Mouse (Mus musculus) lung, postnatal 25 days (tissue): ENCODE measurements around the gene Ficd.
A peak's percentile ranks its signal among the peaks of the same experiment; 100 is the strongest.

Experiments
- DNase-seq: peaks from one replicate; pipeline ENCODE4 v3.0.0; 2022; ENCODE audit warnings: low spot score

Ficd gene

DNA sequence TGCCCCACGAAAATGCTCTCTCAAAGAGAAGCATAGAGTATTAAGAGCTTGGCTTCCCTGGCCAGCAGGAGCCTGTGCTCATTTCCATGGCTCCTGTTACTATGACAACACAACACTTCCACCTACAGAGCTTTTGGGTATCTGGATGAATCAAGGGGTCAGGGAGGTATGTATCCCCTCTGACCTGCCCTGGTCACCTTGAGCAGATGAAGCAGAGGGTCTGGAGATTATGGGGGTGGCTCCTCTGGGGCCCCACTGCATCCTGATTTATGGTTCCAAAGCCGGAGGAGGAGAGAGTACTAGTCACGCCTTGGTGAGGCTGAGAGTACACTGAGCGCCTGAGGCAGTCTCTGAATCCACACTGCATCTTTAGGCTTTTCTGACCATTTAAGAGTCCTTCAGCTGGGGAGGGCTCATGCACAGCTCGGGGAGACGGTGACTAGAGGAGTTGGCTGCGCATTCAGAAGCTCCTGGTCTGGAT is 4.9 kb upstream of the Ficd start:
- DNase-seq: no peak

DNA sequence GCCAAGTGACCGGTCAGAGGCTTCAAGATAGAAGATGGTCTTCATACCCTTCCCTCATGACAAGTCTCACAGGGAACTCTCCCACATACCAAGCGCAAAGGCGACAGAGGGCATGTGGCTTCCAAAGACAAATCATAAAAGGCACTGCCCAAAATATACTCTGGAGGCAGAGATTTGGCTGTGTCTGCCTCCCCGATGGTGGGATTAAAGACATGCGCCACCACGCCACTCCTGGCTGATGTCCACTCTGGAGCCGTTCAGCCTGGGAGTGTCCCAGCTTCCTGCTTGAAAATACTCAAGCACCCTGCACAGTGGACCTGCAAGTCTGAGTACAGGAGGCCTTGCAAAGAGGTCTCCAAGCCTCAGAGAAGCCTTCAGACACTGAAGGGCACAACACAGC is 4.4 kb upstream of the Ficd start:
- no peak for DNase-seq

DNA sequence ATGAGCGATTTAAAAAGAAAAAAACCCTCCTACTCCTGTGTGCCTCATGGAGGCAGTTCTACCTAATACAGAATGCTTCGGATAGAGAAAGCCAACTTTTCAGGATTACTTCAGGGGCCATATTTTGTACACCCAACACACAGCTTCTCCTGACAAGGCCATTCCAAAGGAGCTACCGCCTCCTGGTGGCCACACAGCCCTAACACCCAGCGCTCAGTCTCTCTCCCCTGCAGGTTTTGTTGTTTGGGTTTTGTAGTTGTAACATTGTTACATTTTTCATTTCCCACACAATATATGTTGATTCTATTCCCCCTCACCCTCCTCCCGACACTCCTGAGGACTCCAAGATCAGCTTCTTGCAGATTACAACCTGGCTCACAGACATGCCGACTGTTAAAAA is 3.4 kb upstream of the Ficd start:
- peak; percentile 26 for DNase-seq

DNA sequence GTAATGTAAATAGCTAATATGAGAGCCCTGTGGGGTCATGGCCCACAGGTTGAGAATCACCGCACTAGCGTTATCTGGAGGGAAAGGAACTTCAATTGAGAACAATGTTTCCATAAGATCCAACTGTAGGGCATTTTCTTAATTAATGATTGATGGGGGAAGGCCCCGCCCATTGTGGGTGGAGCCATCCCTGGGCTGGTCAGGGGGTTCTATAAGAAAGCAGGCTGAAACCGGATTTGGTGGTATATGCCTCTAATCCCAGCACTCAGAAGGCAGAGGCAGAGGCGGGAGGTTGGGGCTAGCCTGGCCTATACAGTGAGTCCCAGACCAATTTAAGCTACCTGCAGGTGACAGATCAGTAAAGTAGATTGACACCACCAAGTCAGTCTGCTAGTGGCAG is 1.2 kb upstream of the Ficd start:
- no peak for DNase-seq

DNA sequence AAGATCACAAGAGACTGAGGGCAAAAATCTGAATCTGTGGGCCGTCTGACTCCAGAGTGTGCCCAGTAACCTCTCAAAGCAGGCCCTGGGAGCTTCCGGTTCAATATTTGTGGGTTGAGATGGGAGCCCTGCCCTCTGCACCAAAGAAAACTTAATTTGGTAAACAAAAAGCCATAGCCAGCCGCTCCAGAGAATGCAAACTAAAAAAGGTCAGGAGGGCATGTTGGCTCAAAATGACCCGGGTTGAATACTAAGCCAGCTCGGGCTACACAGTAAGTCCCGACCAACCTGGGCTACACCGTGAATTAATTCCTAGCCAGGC is 619 bp upstream of the Ficd start:
- no peak for DNase-seq

DNA sequence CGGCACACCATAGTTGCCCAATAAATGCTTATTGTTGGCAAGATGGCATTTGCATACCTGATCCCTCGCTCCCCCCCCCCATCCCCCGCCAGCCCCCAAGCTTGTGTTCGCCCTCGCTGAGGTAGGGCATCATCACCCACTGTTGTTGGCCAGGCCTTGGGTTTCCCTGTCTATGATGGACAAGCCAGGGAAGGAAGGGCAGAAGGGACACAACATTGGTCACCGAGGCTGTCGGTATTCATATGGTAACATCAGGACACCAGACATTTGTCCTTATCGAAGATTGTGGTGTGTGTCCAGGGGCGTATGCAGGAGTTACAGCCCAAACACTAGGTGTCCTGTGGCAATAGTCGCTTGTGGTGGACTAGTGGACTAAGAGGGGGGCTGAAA is 505 bp downstream of the Ficd start:
- no peak for DNase-seq

DNA sequence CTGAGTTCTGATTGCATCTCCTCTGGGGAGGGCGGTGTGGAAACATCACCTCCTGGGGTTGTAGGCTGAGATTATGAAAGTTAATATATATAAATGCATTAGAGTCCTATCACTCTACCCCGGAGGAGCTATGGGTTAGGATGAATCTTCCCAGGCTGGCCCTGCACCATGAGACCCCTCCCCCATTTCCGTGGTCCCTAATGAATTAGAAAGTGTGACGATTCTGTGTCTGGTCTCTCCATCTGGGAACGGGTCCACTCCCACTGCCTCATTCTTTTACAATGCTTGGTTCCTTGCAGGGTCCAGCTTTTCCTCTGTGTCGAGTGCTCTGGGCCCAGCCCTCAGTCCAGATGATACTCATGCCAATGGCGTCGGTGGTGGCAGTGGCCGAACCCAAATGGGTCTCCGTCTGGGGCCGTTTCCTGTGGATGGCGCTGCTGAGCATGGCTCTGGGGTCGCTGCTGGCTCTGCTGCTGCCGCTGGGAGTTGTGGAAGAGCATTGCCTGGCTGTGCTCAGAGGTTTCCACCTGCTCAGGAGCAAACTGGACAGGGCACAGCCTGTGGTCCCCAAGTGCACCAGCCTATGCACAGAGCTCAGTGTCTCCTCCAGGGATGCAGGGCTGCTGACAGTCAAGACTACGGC is 1.0 kb downstream of the Ficd start:
- no peak for DNase-seq

DNA sequence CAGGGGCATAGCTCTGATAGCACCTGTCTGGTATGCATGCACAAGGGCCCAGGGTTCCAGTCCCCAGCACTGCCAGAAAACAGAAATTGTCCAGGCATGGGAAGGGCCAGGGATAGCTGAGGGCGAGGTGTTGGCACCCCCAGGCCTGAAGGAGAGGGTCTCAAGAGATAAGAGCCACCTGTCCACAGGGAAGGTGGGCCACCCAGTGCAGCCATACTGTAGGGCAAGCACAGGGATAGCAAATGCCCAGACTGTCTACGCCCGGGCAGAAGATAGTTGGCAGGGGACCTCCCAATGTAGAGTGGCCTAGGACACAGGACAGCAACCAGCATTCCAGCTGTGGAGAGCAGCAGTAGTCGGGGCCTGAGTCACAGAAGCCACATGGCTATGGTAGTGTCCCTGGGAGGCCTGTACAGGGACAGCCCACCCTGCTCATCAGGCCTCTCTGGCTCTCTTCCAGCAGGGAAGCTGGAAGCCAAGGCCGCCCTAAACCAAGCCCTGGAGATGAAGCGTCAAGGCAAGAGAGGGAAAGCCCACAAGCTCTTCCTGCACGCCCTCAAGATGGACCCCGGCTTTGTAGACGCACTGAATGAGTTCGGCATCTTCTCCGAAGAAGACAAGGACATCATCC is 2.1 kb downstream of the Ficd start:
- no peak for DNase-seq

DNA sequence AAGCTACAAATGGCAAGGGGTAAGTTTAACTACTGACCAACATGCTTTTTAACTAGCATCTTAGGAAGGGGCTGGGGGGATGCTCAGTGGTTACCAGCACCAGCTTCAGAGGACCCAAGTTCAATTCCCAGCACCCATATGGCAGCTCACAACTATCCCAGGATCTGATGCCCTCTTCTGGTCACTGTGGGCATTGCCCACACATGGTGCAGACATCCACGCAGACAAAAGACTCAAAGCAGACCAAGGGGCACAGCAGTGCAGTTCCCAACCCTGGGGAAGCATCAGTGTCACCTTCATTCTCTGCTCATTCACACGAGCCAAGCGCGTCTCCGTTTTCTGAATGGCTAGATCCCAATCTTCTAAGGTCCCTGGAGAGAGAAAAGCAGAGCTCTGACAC is 12.0 kb downstream of the Ficd start:
- DNase-seq: no peak

DNA sequence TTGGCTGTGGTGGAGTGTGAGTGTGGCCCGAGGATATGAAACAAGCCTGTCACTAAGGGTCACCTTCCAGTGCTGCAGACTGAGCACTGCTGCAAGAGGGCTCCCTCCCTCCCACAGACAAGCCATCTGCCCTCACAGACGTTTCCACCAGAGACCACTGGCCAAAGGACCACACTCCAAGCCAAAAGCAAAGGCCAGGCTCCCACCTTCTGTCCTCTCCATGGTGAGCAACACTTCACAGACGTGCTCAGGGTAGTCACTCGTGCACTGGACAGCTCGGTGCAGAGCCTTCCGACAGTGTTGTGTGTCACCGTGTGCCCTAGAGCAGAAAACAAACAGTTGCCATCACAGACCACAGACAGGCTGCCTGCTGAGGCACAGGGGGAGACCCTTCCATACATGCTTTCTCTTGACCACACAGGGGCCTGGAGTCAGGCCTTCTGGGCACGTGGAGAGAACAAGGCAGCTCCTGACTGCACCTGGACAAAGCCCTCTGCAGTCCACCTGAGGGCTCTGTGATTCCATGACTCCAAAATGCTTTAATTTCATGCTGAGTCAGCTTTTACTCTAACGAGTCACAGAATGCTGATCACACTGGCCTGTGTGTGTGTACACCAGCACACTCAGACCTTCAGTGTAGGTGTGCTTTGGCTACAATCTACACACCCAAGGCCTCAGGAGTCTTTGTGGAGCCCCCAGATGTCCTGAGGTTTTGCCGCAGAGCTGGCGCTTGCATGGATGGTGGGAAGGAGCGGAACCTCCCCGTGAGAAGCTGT is 13.1 kb downstream of the Ficd start:
- DNase-seq: no peak

DNA sequence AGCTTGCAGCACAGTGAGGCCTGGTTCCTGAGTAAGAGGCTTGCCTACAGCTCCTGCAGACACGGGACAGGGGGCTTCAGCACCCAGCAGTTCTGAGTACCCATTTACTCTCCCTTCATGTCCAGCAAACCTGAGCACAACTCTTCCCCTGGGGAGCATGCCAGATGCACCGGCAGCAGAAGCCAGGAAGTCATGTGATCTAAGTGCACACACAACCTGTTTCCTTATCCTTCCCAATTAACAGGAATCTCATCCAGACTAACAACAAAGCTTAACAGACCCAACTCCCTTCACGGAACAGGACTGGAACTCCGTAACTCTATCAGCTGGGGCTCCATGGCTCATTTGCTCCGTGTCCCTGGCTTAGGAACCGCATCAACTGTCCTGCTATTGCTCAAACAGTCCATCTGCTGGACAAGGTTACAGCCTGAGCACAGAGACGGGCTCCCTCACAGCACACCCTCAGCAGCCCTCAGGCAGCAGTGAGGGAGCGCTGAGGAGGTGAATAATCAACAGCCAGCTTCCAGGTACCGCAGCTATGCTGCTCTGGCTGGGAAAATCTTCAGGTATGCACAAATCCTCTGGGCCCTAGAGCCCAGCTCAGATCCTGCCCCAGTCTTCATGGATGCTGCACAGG is 16.0 kb downstream of the Ficd start:
- no peak for DNase-seq

DNA sequence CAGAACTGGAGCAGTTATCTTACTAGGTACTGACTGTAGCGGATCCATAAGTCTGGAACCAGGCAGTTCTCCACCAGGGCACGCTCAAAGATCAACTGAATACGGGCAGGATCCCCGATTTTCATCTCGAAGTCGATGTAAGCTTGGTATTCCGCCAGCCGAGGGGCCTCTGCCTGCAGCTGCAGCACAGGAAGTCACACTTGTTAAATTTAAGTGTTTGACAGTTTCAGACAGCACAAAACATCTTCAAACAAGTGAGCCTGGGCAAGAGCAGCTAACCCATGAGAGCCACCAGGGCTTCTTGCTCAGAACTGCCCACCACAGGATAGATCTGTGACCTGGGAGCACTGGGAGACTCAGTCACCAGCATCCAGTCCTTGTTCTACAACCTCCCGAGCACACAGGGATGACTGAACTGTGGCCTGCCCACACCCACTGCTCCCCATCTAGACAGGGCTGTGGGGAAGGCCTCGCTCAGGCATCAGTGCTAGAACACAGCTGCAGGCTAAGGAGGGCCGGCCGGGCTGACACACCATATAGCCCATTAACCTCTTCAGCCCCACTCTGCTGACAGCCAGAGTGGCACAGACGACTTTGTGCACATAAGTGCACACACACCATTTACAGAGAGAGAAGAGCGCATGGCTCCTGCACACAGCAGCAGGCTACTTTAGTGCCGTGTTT is 19.9 kb downstream of the Ficd start:
- DNase-seq: no peak

DNA sequence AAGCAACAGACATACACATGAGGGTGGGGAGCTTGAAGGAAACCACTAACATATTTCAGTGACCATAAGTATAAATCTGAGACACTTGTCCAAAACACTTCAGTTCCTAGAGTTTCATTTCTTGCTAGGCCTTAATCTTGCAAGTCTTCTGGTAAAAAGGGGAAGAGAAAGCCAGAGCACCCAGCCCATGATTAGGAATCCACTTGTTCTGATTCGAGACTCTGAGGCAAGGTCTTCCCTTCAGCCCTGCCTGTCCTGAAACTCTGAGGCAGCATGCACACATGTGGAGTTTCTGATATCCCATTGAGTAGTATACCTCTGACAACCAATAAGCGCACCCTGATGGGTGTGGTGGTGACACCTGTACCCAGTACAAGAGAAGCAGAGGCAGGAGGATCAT is 26.0 kb downstream of the Ficd start:
- DNase-seq: no peak

DNA sequence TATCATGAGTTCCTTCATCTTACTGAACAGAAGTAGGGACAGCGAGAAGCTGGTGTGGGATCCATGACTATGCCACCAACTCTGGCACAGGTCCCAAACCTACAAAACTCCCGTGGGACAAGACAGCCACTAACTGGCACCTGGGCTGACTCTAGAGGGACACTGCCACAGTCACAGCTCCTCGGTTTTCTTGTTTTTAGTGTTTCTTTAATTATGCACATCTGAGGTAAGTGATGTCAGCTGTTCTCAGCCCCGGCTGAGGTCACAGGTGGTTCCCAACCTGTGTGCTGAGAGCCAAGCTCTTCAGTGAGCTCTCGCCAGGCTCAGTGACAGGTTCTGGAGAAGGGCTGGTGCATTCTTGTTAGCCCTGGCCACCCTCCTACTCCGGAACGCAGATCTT is 28.8 kb downstream of the Ficd start:
- DNase-seq: no peak

DNA sequence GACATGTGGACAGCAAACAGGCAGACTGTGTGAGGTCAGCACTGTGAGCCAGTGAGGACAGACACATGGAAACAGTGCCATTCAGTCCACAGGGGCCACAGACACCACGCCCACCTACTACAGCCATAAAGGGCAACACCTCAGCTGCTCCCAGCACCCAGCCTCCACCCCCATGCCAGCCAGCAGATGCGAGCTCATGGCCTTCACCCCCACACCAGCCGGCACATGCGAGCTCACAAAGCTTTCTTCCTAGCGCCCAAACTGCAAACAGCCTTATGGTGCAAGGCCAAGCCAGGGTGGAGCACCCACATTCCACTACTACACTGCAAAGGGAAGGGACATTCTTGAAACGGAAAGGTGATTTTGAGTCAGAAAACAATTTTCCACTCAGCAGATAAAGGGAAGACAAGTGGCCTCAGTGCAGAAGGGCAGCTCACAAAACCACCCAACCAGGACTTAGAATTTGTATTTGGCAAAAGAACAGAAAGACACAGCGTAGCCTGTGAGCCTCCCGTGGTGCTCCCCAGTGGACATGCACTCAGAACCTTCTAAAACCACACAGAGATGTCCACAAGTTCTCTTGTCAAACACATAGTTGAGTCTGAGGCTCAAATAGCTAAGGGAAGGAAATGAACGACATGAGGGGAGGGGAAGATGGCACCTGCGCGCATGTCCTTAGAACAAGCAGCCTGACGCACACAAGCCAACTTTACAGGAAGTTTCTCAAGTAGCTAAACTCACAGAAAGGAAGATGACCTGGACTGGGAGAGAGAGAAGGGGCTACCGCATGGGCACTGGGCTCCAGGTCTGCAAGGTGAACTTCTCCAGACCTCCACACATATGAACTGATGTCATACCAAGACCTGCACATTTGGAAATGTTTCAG is 30.3 kb downstream of the Ficd start:
- no peak for DNase-seq

DNA sequence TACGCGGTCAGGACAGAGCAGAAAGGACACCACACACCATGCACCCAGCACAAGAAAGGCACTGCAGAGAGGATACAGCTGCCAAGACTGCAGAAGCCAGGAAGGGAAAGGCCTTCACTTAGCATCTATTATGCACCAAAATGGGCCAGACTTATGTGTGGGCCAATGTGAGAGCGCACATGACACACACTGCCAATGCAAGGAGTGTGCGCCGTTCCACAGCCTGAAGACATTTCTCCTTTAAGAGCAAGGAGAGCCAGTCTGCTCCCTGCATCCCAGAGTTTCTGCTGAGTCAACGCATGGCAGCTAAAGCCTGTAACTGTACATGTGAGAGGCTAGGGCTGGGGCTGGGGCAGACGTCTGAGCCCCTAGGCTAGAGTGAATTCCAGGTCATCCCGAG is 33.2 kb downstream of the Ficd start:
- no peak for DNase-seq

DNA sequence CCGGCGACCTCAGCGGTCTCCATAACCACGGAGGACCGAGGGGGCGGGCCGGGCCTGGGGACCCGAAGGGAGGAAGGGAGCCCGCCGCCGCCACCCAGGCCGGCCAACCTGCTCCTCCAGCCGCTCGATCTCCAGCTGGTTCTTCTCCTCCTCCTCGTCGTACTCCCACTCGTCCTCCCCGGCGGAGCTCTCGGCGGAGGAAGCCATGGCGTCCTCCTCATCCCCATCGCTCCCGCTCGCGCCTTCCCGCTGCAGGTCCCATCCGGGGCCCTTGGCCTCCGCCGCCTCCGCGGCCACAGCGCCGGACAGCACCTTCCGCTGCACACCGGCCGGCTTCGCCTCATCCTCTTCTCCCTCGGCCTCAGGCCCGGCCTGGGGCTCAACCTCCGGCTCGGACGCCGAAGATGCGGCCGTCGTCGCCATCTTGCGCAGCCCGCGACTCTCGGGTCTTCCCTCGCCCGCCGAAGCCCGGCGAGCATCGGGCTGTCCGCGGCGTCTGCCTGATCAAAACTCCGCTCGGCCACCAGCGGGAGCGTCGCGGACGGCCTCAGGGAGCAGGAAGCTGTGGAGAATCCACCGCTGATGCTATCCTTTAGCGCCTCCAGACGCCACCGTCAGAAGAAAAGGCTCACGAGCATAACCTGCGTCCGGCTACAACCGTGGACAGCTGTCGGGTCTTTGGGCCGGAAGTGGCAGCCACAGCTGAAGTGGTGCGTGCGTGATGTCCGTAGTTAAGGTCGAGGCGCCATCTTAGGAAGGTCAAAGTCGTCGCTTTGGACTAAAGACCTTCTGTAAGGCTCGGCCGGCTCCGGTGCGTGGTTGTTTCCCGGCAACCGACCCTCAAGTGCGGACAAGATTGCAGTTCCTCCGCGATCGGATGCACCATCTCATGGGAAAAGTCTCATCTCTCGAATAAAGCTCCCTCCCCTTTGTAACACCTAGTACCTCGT is 35.9 kb downstream of the Ficd start:
- DNase-seq: peak; percentile 90

DNA sequence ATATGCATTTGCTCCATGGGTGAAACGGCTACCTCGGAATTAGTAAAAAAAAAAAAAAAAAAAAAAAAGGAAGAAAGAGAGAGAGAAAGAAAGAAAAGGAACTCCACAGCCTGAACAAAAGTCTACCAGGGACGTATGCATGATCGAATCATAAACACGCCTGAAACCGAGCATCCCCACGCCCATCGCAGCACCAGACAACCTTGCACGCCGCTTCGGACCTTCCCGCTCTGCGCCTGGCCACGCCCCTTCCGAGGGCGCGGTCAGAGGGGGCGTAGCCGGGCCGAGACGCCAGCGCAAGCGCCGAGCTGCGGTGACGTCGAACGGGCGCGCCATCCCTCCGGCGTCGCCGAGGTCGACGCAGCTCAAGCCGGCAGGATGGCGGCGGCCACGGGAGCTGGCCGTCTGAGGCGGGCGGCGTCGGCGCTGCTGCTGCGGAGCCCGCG is 36.9 kb downstream of the Ficd start, which contains the start of the genes Sart3 and Iscu:
Sart3 (minus strand) TSS at position 61 of the 446 bp plus-strand sequence.
Iscu (plus strand) TSS at position 299 of the 446 bp plus-strand sequence.
- DNase-seq: peak; percentile 94

DNA sequence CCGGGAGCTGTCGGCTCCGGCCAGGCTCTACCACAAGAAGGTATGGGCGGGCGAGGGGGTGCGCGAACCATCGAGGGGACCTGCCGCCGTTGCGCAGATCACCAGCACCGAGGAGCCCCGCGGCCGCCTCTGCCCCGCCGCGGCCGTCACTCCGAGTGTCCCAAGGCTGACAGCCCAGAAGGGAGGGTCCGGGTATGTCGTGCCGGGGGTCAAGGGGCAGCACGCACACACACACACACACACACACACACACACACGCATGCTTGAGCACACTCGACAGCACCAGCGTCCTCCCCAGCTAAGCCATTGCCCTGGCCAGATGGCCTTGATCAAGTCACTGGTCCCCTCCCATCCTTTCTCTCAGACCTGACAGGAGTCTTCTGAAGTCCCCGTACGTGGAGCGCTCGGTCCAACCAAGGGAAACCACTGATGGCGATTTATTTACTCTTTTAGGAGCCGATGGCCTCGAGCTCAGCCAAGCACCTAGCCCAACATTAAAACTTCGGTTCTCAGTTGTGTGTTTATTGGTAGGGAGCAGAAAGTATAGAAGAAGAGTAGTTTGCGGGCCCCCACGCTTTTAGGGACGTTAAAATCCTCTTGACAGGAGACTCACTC is 37.4 kb downstream of the Ficd start:
- DNase-seq: no peak

DNA sequence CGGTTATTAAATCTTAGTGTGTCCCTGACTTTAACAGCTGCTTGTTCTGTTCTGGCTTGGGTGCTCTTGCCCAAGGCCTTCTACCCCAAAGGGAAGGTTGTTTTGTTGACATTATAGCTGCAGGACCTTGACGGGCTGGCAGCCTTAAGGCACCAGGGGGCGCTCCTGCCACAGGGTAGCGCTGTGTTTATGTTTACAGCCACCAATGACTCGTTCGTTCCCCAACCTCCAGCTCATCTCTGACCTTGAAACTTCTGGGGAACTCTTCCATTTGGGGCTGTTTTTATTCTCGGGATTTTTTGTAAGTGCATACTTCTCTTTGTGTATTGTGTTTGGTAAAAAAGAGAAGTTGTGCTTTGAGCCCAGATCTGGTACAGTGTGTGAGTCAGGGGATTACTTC is 38.1 kb downstream of the Ficd start:
- peak; percentile 88 for DNase-seq
